Mouse (Mus musculus) telencephalon, adult 2 months (tissue): ENCODE measurements at regions not wholly inside any gene's neighbourhood (a gene's known extent, or its start where the extent isn't known, plus 50 kb on each side); places are given as distances from the start of the nearest gene placed in this dataset.

ENCODE experiments used
- DNase-seq: peaks from one replicate; pipeline ENCODE4 v3.0.0-alpha.2; 2011; ENCODE audit warnings: low read depth, low spot score

GRCm38 (mm10) chr12:58581811-58582572 is 312.9 kb upstream of the Clec14a start:
- DNase-seq: no peak

GRCm38 (mm10) chr12:58569056-58569455 is 300.0 kb upstream of the Clec14a start:
- no peak for DNase-seq

- DNase-seq: no peak
Measured at GRCm38 (mm10) chr12:58560840-58561239, 291.8 kb upstream of the Clec14a start.

- DNase-seq: no peak
Measured at GRCm38 (mm10) chr12:58559833-58560232, 290.7 kb upstream of the Clec14a start.

DNA sequence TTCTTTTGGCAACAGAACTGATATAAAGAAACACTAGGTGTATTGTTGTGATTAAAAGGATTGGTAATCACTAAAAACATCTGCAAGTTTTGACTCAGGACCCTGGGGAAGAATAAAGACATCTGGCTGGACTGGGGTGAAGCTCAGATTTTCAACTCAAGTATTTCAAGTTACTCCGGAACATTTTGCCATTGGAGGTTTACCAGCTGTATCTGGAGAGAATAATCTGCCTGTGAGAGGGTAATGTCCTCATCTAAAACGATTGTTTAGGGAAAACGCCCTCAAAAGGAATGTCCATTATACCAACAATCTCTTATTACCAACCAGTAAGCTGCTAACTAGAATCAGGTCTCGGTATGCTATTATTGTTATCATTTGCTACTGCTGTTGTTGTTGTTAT is 288.2 kb upstream of the Clec14a start:
- DNase-seq: no peak

GRCm38 (mm10) chr12:58556741-58557140 is 287.7 kb upstream of the Clec14a start:
- no peak for DNase-seq

DNA sequence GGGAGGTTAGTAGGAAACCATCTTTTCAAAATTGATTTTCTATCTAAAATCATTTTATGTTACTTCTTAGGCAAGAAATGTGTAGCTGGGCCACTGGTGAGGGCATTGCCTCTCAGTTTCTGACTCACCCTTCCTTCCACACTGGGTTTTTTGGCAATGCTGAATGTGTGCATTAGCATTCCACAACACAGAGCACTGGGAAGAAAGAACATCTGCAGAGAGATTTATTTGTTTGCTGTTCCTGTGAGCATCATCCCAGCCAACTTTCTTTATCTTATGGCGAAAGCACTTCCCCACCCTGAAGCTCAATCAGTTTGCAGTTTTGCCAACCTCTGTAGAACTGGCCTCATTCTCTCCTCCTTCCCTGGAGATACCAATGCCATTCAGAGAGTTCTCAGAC is 287.0 kb upstream of the Clec14a start:
- no peak for DNase-seq

DNA sequence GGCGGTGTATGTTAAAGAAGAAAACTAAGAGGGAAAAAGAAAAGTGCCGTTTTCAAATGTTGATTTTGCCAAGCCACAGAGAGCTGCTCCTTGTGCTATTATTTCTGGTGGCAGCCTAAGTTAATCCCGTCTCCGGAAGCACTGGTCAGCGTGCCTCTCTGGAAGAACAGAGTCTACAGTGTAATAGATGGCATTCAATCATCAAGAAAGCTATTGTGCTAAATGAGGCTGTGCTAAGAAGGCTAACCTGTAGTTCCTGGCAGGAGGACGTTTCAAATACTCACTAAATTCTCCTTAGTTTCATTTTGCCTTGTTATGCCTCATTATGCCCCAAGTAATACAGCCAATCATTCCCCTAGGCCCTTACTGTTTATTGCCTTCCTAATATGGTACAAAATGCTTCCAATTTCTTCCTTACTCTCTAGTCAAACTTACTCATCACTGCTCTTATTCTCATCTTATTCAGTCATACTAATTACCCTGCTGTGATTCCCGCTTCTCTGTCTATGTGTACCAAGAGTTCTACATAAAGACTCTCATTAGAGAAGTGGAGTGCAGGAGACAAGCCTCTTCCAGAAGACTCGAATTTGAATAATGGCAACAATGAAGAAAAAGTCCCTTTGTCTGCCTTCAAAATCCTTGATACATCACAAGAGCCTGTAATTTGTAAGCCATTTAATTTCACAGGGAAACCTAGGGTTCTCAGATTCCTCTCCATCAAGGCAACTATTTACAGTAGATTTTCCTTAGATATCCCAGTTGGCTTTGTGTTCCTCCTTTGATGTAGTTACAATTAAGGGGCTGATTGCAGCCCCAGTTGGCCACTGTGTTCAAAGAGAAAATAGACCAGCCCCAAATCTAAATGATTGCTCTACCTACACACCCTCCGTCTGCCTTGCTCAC is 282.0 kb upstream of the Clec14a start:
- no peak for DNase-seq

GRCm38 (mm10) chr12:58545832-58546538 is 276.9 kb upstream of the Clec14a start:
- DNase-seq: no peak

GRCm38 (mm10) chr12:58544862-58545261 is 275.8 kb upstream of the Clec14a start:
- DNase-seq: no peak

DNA sequence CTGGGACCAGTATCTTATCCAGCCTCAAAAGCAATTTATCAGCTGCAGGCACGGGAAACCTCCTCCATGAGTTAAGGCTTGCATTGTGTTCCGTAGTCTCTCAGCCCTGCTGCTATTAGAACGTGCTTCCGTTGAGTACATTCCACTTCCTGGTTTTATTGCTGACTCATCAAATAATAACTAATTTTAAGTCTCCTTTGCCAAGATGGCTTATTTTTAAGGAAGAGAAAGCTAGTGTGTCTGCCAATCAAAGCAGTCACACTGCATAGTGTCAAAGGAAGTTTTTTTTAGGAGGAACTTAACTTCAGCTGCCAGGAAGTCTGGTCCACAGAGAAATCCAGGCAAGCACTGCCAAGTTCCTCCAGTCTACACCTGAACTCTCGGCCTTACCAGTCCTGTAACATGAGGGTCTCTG is 269.2 kb upstream of the Clec14a start:
- no peak for DNase-seq

- DNase-seq: no peak
Measured at GRCm38 (mm10) chr12:58537833-58538232, 268.7 kb upstream of the Clec14a start.

- no peak for DNase-seq
Measured at GRCm38 (mm10) chr12:58536381-58536992, 267.4 kb upstream of the Clec14a start.

- no peak for DNase-seq
Measured at GRCm38 (mm10) chr12:58530306-58530705, 261.2 kb upstream of the Clec14a start.

DNA sequence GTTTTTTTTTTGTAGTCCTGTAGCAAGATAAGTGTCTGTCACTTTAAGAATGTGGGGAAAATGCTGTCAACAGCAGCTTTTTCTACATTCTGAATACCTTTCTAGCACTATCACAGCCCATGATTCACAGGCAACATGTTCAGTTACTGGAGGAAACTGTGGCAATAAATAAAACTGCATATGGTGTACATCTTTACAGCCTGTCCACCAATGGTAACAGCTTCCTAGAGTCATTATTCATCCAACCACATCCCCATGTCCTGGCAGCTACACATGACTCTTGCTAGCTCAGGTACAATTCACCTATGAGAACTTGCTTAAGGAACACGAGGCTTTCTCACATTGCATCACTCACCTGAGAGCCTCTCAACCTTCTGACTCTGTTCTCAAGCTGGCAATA is 247.7 kb upstream of the Clec14a start:
- DNase-seq: no peak

- peak; percentile 85 for DNase-seq
Measured at GRCm38 (mm10) chr12:58513951-58514350, 244.9 kb upstream of the Clec14a start.

GRCm38 (mm10) chr12:58512645-58513044 is 243.6 kb upstream of the Clec14a start:
- DNase-seq: no peak

DNA sequence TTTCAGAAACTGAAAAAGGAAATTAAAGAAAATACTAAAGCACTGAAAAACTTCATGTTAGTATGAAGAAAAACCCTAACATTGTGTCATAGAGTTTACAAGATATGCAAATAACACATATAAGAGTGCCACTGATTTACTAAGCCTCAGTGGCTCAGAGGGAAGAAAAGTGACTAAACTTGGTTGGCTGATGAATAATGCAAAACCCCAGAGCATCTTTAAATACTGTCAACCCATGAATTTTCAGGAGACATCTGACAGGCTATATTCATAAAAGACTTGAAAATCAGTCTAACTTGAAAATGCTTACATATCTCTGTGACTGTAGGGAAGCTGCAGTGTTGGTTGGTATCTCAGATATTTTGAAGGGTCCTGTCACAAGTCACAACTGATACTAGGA is 235.2 kb upstream of the Clec14a start:
- no peak for DNase-seq

DNA sequence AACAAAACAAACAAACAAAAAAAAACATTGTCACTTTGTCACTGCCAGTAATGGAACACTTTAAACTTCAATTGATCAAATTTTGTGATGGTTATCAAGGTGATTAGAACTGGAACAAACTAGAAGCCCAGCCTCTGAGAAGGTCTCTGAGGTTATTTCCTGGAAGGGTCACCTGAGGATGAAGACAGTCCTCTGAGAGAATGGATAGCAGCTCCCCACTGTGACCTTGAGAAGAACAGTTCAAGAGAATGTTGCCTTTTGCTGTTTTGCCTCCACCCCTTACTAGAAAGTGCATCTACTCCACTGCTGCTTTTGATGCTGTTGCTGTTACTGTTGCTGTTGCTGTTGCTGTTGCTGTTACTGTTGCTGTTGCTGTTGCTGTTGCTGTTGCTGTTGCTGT is 205.1 kb upstream of the Clec14a start:
- DNase-seq: no peak

- DNase-seq: no peak
Measured at GRCm38 (mm10) chr12:58473511-58473910, 204.4 kb upstream of the Clec14a start.

DNA sequence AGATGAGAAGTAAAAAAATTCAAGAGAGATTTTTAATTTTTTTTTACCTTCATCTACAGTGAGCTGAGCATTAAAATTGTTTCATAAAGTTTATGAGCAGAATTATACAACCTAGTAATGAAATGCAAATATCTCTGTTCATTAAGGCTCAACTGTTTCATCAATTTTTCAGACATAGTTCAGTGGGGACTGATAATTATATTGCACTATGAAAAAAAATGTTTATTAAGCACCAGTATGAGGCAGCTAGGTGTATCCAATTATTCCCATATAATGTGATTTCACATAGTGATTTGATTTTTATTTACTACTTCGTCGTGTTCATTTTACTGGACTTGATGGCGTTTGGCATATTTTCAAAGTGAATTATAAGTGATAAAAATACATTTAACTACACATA is 191.4 kb upstream of the Clec14a start:
- DNase-seq: no peak

DNA sequence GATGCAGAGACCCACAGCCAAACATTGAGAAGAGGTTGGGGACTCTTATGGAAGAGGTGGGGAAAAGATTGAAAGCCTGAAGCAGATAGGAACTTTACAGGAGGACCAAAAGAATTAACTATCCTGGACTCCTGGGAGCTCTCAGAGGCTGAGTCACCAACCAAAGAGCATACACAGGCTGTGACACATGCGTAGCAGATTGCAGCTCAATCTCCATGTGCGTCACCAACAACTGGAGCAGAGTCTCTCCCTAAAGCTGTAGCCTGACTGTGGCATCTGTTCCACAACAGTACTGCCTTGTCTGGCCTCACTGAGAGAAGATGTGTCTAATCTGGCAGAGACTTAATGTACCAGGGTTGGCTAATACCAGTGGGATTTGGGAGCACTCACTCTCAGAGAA is 185.7 kb upstream of the Clec14a start:
- DNase-seq: no peak
